Mouse (Mus musculus) testis, postnatal 14 days (tissue): ENCODE measurements at regions not wholly inside any gene's neighbourhood (a gene's known extent, or its start where the extent isn't known, plus 50 kb on each side); places are given as distances from the start of the nearest gene placed in this dataset.
"Not testable (repeated sequence)": the region's sequence is repeated elsewhere in the genome, so short reads cannot be mapped to it uniquely, and the experiment has no call there.

Experiments
- DNase-seq: peaks from one replicate; pipeline ENCODE4 v3.0.0; 2021; ENCODE audit warnings: low spot score

DNA sequence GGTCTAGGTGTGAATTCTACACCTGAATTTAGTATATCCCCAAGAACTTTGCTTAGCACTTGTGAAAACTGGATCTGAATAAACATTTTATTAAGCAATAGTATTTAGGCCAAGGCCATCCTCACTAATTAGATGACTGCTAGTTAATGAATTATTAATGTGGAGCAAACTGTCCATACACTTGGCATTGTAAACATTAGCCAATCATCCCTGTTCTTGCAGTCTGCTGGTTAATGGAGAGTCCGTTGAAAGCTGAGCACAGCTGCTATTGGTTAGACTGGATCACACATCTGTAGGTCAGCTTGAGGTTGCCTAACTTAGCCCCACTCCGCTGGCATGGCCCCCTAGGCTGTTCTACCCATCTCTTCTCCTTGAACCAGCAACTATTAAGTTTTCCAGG, 826.2 kb upstream of the 4930452B06Rik start:
- no peak for DNase-seq

DNA sequence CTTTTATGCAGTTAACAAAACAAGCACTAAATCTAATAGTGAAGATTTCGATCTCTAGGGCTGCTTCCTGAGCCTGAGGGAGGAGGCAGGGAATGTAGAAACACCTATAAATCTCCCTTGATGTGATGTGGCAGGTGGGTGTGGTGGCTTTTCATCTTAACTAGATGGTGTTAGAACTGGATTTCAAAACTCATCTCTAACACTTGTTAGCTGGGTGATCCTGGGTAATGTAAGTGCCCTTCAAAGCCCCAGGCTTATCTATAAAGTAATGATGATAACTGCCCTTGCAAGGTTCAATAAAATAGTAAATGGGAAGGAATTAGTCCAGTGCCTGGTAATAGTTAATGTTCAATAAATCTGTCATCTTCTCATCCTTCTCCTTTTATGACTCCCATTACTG, 822.5 kb upstream of the 4930452B06Rik start:
- no peak for DNase-seq

DNA sequence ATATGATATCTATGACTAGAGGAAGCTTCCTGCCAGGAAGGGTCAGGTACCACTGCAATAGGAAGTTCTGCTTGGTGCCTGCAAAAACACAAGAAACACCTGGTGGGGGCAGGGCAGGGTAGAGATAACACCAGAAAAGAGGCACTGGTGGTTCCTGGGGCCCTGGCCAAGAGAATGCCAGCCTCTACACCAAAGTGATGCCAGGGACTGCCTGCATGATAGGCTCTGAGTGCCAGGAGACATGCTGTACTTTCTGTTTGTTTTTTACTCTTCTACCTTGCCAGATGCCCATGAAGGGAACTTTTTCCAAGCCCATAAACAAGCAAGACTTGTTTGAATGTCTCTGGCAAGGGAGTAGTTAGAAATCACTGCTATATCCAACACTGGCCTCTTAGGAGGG, 812.9 kb upstream of the 4930452B06Rik start:
- DNase-seq: no peak

DNA sequence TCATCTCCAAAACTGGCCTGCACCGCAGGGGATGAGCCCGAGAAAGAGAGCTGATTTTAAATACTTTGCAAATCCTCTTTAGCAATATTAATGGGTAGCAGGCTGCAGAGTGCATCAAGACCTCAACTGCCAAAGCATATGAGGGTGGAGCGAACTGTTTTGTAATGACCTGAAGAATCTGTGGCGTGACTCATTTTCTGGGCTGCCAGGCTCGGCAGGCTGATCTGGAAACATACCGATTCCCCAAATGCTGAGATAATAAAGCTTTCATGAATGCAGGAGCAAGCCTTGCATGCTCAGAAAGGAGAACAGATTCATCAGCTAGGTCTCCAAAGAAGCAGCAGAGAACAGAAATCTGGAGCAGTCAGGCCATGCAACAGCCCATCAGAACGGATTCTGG, 809.1 kb upstream of the 4930452B06Rik start:
- DNase-seq: no peak

DNA sequence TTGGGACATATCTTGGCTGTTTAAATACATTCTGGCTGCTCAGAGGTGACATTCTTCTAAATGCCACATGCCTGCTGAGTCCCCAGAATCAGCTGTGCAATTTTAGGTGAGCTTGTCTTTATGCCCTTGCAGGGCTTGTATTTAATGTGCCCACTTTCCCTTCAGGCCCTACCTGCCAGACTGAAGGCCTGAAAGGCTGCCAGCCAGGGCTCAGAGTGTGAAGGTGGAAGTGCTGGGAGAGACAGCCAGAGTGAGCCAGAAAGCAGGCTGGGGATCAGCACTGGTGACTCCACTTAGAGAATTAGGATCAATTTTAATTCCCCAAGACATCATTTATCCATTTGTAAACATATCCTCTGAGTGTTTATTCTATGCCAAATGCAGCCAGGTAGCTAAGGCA, 803.6 kb upstream of the 4930452B06Rik start:
- no peak for DNase-seq

DNA sequence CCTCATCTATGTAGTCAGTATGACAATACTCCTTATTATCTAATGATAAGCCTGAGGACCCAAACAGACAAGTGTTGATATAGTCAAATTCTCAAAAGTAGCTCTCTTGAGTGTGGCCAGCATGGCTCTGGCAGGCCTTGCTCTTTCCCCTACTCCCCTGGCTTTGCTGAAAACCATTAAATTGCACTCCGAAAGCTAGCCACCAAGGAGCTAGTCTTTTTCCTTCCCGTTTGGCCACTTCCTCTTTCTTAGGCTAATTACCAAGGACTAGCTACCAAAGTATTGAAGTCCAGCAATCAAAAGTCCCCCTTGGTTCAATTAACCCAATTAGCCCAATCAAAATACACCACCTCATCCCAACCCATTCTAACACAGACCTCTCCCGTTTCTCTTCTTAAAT, 802.6 kb upstream of the 4930452B06Rik start:
- DNase-seq: no peak

DNA sequence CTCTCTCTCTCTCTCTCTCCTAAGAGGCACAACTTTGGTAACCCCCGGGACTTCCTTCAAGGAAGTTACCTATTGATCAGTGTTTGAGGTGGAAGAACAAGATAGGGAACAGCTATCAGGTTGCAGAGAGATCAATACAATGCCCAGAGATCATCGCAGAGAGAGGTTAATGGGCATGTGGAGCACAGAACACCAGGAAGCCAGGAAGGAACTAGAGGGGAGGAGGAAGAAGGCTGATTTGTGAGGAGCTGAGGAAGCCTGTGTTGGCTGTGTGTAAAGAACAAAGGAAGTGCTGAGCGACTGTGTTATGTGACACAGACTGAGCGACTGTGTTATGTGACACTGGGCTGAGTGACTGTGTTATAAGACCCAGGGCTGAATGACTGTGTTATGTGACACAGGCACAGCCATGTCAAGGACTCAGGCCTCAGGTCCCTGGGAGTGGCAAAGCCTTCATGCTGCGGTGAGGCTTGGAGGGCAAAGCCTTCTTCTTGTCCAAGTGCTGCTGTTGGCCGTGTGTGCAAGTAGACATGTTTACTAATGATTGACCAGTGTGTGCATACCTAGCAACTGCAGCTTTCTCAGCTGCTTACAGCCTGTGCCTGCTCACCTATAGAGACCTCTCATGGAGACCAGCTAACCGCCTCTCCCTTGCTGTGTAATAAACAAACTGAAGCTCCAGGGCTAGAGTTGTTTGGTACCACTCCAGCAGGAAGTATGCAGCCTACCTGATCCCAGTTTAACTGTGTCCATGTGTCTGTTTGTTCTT, 801.8 kb upstream of the 4930452B06Rik start:
- DNase-seq: no peak

DNA sequence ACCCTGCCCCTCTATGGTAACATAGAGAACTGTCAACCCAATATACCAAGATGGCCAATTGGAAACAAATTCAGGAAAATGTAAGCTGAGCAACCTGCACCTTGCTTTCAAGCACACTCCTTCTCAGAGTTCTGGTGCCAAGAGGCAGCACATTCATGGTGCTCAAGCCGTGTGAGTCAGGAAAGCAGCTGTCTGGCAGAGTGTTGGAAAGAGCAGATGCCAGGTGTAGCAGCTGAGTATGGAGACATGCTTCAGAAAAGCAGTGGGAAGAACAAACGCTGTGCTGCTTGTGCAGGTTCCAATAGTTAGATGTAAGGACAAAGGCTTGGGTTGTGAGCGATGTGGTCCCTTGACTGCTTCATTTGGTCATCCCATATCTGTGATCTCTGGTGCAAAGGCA, 794.0 kb upstream of the 4930452B06Rik start:
- no peak for DNase-seq

DNA sequence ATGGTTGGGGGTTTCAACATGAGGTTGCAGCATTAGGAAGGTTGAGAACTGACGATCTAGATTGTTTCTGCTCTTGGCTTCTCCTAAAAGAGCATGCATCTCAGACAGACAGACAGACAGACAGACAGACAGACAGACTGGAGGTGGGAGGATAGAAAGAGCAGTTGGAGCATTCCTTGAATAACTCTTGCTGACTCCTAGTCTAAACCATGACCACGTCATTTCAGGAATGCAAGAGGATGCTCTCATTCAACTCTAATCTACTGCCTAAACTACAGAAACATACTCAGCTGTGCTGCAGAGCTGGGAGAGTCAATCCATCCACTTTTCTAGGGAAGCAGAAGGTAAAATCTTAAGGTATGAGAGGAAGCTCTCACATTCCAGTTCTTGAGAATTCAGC, 792.8 kb upstream of the 4930452B06Rik start:
- no peak for DNase-seq

DNA sequence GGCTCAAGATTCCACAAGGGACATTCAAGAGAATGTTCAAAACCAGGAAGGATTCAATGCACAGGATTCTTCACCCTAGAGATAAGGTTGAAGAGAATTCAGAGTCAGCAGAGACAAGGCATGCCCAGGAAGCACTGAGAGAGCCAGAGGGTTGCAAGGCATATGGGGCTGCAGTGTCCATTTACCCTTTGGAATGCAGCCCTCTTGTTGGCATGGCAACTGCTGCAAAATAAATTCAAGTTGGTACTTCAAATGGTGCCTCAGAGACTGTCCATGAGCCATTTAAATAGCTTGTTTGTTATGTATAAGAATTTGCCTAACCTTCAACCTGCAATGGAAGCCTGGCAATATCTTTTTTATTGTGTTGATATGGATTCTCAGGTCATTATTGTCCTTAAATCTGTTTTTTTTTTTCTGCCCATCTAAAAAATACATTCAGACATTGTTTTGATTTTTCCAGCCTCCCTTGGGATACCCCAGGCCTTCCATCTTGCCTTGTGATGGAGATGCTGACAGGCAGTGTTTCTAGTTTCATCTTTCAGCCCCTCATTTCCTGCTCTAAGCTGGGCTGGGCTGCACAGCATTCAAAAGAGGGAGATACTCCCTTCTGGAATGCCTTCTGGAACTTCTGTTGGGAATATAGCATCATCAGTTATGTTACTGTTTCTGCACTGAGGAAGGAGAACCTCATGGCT, 791.9 kb upstream of the 4930452B06Rik start:
- DNase-seq: no peak

DNA sequence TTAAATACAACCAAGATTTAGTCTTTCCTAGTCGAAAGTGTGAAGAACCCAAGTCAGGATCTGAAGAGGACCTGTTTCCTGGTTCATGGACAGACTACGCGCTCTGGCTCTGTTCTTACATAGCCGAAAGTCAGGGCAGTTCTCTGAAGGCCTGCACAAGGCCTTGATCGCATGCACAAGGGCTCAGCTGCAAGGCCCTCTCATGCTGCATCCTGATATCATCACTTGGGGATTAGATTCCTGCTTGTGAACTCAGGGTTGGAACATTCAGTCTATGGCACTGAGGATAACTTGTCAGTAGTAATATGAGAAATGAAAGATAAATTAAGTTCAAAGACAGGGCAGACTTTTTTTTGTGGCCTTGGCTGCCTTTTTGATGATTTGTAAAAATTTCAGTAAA, 789.9 kb upstream of the 4930452B06Rik start:
- no peak for DNase-seq

DNA sequence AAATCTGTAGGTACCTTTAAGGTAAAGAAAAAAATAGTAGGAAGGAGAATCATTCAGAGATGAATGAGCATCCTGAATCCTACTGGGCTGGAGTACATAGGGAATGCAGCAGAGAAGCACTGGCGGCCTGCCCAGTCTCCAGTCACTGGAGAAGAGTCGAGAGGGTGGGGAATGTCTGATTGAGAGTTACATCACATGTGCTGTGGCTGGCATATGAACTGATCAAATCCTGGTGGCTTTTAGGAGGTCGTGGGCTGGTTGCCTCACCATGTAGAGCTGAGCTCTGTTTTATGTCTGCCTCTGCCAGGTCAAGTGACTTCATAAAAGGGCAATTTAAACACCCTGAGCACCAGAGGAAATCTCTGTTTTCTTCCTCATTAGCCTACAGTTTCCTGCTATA, 783.9 kb upstream of the 4930452B06Rik start:
- no peak for DNase-seq

DNA sequence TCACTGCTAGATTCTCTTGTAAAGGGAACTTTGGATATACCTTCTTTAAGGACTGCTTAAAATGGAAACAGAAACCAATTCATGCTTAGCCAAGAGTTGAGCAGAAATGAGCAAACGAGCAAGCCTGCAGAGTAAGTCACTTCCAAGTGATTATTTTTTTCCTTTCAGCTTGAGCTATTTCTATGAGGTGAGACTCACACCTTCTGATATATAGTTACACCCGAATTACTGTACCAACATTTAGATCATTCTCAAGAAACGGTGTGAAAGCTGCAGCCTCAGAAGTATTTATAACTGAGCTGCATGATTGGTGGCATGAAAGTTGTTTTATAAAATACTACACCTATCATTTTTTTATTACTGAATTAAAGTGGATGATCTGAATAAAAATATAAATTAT, 771.9 kb upstream of the 4930452B06Rik start:
- DNase-seq: no peak

DNA sequence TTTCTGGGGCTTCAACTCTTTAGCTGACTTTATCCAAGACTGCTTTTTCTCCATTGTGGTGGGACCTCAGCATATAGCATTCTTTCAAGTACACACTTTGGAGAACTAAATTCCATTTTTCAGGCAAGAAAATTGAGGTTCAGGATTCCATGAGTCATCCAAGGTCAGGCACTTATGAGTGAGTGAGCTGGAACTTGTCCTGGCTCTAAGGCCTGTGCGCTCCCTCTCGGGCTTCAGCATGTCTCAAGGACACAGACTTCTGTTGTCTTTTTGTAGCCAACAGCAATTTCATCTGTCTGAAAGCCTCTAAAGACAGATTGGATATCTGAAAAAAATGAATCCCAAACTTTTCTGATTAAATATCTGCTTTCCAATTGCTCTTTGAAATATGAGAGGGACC, 769.1 kb upstream of the 4930452B06Rik start:
- DNase-seq: no peak

DNA sequence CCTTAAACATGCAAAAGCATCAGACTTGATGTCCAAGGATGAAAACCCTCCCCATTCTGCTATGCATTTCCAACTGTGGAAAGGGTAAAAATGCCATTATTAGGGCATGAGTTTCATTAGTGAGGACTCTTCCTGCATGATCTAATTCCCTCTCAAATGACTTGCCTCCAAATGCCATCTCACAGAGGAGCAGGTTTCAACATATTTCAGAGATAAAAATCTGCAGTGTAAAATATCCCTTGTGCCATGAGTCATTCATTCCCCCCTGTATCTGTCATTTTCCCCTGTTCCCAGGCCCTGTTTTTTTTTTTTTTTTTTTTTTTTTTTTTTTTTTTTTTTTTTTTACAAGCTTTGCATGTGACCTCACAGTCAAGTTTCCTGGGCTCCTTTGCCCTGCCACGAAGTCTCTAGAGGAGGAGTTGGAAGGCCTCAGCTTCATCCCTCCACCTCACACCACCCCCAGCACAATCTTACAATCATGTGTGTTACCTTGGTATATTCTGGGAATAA, 767.1 kb upstream of the 4930452B06Rik start:
- DNase-seq: no peak

DNA sequence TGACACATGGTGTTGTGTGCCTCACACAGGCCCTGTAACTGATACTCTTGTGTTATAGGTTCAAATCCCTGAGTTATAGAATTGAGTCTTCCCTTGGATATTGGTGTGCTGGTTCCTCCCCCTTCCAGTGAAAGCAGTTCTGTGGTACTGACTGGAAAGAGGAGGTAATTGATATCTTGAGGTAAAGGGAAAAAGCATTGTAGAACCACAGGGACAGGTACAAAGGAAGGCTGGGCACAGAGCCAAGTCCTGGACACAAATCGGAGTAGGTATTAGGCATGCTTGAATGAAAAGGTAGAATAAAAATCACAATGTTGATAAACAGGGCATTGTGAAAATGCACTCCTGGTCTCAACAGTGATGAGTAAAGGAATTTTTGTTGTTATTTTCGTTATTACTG, 765.8 kb upstream of the 4930452B06Rik start:
- no peak for DNase-seq

DNA sequence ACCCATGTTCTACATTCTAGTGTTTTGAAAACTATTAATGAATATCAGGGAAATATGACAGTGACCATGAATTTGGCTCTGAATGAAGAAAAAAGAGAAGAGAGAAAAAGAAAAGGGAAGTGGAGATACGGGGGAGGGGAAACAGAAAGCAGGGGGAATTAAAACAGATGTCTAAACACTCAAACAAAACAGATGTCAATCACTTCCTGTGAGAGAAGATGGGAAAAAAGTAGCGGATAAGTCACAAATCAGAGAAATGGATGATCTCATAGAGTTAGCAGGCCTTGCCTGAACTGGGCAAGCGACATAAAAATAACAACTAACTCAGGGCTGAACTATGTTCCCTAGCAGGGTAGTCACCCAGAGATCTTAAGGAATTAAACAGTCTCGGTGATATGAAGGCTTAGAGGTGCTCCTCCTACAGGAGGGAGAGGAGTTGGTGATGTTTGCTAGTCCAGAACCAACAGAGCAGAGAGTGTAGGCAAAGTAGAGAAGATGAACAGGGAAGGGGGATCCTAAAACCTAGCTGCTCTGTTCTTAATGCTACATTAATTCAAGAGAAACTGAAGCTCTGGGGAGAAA, 745.9 kb upstream of the 4930452B06Rik start:
- DNase-seq: no peak

DNA sequence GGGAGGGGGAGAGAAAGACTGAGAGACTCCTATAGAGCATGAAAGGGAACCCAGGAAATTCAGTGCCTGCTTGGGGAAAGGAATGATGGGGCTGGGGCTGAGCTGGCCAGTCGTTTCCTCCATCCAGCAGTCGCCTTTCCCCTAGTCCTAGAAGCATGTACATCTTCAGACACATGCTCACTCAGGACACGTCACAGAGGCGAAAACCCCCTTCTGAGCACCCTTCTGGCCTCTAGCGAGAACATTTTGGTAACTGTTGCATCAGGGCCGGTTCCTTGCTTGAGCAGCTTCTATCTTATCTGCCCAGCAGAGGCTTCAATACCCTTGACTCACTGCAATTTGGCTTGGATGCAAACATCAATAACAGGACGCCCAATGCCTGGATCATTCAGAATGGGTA, 737.6 kb upstream of the 4930452B06Rik start:
- DNase-seq: no peak

DNA sequence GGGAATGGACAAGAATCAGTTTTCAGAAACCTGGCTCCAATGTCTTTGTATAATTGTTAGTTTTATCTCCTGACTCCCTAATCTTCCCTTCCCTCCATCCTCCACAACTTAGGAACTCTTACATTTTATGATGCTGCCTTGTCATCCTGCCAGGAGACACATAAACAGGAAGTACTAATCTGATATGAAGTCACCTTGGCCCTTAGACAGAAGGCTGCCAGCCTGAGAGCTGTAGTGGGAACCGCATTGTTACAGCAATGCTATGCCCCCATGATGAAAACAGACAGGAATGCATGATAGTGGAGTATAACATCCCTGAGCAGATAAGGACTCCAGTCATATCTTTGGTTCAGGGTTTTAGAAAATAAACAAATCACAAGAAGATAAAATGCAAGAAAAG, 734.8 kb upstream of the 4930452B06Rik start:
- DNase-seq: no peak

DNA sequence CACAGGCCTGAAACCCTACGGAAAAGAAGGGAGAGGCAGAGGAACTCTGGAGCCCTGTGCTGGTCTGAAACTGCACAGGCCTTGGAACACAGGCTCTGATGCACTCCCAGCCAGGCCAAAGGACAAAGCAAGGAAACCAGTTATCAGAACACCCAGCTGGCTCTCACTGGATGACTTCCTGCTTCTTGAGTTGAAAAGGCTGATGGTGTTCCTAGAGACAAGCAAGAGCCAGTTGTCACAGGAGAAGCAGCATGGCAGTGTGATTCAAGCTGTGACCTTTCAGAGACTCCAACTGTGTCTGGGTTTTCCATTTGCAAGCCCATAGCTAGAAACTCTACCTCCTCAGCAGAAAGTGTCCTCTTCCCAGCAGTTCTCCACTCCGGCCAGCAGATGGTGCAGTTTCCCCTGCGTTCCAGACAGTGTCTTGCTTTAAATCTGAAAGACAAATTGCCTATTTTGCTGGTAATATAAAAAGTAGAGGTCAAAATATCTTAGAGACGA, 727.3 kb upstream of the 4930452B06Rik start:
- DNase-seq: peak; percentile 34

DNA sequence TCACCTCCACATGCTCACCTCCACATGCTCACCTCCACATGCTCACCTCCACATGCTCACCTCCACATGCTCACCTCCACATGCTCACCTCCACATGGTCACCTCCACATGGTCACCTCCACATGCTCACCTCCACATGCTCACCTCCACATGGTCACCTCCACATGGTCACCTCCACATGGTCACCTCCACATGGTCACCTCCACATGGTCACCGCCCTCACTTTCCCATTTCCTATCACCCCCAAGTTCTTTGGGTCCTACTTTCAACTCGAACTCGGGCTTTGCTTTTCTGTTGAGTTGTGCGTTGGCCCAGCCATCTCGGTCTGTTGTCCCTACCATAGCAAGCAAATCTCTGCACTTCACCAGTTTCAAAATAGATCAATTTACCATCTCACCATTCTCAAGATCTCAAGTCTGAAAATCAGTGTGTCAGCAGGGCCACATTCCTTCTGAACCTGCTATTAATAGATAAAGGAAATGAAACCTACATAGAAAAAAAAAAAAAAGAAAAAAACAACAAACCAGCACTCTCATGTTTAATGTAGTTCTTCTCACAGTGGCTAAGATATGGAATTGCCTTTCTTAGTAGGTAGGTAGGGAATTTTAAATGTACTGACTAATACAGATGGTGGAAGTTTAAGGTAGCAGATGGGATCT, 724.0 kb upstream of the 4930452B06Rik start:
- not testable (repeated sequence) for DNase-seq

DNA sequence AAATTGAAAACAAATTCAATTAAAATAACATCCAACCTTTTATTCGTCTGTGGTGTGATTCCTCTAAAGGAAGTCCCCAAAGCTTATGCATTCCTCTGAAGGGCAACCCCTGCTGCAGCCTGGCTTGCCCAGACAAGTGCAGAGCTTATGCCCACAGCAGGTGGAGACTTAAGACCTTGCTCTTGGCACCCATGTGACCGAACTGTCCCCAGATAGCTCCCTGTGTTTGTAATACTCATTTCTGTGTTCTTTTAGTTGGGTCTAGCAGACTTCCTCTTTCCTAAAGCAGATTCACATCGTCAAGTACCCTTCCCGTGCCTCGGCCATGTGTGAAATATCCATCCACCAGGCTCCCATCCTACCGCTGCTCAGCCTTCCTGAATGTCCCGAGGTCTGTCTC, 723.1 kb upstream of the 4930452B06Rik start:
- DNase-seq: no peak
